Mouse (Mus musculus) CD8-positive naive resting alpha-beta T cell, adult 2 months (primary cell): ENCODE measurements around the gene Vipr2.
A peak's percentile ranks its signal among the peaks of the same experiment; 100 is the strongest.

ENCODE experiments used
- DNase-seq, 2 experiments: peaks; one replicate each; pipeline ENCODE4 v3.0.0; 2022; ENCODE audit warnings: low read depth in 2 of 2, low spot score in 2 of 2

The Vipr2 gene

DNA sequence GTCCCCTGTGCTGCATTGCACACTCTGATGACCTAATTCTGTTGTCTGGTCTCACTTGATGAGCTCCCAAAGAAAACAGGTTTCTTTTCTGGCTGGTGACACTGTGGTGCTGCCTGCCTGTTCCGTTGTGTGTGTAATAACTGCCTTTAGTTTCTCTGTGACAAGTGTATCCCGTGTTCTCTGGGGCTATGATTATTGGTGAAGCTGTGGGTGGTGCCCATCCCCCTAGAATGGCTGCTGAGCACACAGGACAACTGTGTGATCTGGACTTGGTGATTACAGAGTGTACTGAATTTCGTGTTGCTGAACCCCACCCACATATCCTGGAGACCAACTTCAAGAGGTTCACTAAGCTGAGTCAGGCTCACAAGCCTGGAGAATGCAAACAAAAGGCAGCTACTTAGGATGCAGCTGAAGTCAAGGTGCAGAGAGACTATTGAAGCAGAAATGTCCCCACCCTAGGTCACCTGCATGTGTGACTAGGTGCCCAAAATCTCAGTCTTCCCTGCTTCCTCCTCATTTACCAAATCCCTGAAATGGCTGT is 18.9 kb downstream of the Vipr2 start:
- DNase-seq, result no peak

DNA sequence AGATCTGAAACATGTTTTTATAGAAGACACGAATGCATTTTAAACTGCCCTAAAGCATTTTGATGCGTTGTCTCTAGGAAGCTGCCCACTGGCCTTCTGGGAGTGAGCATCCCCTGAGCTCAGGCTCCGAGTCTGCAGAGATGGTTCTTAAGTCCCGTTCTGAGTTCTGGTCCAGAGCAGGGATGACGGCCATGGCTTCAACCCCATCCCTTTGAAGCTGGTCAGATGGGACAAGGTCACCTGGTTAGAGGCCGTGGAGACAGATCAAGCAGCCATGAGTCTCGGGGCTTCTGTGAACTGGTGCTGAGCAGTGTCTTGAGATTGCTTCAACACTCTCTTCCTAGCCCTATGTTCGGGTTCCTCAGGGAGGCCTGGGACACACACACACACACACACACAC is 19.6 kb downstream of the Vipr2 start:
- DNase-seq, result no peak

DNA sequence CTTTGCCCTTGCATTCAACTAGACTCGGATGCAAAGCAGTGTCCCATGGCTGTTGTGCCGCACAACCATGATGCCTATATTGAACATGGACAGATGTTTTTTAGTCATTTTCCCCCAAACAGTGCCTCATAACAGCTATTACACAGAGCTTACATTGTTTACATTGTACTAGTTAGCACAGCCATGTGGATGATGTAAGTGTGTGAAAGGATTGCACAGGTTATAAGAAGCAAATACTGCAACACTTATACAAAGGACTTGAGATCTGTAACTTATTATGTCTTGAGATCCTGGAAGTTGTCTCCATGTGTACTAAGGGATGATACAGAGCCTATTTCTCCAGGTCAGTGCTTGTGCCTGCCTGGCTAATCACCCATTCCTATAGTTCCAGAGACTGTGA is 24.4 kb downstream of the Vipr2 start:
- no peak for DNase-seq

DNA sequence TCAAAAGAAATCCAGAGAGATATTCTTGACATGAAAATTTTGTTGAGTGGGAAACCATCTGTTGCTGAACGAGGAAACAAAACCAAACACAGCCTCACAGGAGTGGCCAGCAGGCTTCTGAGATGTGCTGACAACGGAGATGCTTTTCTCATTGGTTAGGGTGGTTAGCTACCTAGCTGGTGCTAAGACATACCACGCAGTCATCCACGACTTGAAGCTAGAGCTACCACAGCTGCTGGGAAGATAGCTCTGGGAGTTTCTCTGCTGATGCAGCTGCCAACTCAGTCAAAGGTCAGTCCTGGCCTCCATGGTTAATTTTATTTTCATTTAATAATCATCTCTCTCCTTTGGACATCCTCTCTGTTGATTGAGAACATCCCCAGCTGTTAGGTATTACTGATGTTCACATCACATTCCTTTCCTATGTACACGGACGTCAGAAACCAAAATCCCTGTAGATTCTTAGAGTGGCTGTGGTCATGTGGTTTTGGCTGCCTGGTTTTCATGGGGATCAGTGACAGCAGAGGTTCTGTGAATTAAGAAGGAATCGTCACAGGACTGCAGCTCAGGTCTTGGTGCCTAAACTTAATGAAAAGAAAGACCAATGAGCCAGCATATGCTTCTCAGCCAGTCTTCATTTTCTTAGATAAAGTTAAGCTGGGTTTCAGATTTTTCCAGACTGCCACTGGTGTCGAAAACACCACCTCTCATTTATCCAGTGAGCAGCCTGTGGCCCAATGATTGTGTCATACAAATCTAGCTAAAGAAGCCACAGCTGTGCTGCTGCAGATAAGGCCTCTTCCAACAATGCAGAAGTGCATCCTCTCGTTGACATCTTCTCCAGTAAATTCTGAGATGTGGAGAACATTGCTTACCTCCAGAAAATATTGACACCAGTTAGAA is 32.2 kb downstream of the Vipr2 start:
- DNase-seq, result no peak

DNA sequence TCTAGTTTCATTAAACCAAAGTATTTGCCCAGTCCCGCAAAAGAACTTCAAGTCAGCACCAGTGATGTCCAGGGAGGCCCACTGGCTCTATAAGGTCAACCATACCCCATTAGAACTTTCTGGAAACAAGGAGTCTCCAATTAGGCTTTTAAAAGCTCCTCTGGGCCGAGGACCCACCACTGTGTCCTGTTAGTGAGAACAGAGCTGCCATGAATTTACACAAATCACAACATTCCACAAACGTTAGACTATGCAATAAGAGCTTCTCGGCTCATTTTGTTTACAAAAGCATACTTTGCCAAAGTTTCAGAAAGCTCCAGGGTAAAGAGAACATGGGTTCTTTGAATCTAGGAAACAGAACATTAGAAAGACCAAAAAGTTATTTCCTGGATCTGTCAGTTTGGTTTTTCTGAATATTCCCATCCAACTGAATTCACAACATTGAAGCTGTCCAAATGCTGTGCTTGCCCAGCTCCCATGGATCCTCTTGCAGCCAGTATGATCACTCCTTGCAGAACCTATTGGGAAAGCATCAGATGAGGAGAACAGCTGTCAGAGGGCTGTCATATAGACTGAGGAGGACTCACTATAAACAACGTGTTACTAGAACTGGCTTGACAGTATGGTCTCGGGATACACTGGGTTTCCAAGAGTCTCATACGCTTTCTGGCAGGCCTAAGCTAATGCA is 33.6 kb downstream of the Vipr2 start:
- no peak for DNase-seq

DNA sequence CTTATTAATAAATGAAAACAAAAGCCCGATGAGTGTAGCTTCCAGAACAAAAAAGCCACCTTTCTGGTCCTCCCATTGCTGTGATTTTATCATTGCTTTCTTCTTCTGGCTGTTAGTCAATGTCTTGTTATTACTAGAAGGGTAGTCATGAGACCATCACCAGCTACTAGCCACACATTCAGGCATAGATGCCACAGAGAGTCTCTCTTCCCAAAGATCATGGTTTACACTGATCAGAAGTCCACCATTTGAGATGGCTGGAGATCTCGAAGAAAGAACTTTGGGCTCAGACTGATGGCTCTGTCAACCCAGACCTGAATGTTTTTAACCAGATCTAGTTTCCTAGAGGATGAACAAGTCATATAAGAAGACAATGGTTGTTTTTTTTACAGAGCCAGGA is 38.3 kb downstream of the Vipr2 start:
- DNase-seq, result no peak

DNA sequence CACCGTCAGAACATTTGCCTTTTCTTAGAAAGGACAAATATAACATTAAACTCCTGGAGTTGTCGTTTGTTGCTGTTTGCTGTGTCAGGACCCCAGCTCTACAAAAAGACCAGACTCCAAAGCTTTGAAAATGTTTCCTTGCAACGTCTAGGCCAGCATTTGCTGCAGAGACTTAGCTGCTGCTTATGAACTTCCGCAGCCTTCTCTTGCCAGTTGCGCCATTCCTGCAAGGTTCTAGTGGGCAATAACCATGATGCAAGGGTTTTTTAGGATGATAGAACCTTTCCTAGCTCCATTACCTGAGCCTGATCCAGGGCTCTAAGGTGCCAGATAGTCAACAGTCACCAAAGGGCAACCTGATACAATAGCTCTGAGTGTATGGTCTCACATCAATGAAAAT is 38.9 kb downstream of the Vipr2 start:
- DNase-seq, result no peak

DNA sequence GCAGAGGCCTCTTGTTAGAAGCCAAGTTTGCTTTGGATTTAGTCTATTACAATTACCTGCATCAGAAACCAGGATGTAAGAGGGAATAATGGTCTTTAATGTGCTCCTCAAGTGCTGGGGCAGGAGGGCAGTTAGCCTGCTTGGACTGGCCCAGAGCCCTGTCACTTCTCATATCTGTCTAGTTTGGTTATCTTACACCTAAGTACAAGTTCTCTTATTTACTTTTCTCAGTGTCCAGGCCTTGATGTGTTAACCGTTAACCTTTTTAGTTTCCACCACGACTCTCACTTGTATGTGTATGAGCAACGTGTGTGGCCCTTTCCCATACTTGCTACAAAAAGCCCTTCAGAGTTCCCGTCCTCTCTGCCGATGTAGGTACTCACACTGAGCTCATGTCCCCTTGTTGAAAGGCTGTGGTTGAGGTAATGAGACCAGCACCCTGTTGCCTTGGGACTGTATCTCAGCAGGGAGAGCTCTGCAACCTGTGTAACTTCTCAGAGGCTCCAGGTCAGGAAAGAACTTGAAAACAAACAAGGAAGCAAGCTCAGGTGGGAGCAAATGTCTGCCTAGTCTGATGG is 39.9 kb downstream of the Vipr2 start:
- no peak for DNase-seq

DNA sequence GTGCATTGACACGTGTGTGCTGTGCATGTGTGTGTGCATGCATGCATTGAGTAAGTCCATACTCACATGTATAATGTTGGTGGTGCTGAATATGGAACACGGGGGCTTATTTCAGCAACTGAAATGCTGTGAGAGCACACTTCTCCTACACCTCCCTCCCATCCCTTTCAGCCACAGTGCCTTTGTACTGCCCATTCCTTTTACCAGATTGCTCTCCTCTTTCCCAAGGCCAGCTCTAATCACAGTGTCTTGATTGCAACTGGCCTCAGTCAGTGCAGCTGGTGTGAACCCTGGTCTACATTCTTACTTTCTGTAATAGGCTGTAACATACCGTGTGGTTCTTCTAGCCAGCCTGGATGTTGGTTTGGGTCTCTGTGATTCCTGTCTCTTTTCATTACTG is 41.5 kb downstream of the Vipr2 start:
- DNase-seq, result no peak

DNA sequence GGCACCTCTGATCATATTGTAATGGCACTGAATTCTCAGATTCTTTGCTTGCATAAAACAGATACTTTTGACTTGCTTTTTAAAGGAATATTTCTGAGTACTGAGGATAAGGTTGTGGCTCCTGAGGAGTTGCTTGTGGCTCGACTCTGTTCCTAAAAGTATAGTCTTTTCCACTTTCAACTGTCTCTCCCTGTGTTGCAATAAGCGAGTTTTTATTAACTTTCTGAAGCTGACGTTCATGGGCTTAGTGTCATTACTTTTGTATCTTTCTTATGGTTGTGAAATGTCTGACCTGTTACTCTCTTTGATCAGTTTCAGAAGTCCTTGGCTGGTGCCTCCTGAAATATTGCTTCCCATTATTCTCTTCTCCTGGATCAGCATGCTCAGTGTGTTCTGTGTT is 46.3 kb downstream of the Vipr2 start:
- DNase-seq, result no peak

DNA sequence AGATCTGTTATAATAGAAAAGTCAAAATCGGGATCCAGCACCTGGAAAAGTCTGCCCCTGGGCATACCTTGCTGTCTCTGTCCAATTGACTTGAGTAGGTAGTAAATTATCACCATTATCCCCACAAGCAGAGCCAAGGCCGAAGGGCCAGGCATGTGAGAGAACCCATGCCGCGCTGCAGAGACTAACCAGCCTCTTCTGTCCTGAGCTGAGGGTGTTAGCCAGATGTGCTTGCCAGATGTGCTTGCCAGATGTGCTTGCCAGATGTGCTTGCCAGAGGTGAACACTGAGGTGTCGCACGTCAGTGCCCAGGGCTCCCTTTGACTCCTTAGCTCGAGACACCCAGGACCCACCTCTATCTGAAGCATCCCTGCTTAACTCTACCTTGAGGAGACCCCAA is 53.4 kb downstream of the Vipr2 start:
- DNase-seq, result no peak

DNA sequence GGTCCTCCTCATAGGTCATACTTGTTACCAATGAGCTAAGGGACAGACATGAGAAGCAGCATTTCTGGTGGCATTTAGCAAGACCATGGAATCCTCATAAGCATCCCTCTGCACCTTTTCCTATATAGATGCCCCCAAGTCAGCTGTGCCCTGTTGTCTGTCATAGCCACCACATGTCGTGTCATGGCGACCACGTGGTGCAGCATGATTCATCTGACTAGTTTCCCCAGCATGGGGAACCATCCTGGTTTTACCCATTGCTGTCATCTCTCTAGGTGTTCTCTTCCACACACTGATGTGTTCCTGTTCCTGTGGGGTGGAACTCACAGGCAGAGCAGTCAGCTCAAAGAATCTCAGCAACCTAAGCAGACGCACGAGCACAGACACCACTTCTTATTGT is 55.4 kb downstream of the Vipr2 start:
- no peak for DNase-seq

DNA sequence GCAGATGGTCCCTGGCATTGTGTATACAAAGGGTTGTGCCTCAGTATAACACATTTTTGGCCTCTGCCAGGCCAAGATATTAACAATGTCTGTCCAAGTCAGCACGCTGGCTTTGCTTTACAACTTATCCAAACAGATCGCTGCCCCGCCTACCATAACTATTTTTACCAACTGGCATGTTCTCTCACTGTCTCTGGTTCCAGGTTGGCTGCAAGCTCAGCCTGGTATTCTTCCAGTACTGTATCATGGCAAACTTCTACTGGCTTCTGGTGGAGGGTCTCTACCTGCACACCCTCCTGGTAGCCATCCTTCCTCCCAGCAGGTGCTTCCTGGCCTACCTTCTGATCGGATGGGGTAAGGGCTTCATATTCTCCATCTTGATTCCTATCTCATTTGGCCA is 58.4 kb downstream of the Vipr2 start:
- no peak for DNase-seq

DNA sequence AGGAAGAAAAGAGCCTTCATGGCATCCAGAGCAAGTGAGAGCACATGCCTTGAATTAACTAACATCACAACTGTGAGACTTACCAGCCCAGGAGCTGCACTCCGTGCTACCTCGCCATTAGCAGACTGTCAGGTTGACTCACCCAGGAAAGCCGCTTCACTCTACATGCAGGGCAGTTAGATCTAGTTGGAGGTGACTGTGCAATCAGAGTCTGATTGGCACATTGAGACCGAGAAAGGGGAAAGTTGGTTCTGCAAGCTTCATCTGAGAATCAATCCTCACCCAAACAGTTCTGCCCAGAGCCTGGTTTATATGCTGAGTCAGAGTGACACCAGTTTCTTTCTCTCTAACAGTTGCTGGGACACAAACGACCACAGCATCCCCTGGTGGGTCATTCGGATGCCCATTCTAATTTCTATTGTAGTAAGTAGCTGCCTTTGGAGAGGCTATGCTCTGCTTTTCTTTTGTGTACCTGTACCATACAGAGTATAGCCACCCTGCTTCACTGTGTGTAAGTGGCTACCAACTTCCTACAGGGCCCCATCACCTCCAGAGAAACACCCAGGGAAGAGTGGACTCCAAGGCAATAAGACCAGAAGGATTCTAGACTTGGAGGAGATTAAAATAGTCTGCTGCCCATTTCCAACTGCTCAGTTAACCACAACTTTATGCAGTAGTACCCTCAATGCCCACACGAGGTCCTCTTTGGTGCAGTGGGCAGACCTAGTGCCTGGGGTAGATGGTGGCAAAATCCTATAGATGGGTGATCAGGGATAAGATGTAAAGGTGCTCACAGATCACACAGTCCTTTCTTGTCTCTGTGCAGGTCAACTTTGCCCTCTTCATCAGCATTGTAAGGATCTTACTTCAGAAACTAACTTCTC is 61.0 kb downstream of the Vipr2 start:
- DNase-seq, result peak; percentile 27 to 51

DNA sequence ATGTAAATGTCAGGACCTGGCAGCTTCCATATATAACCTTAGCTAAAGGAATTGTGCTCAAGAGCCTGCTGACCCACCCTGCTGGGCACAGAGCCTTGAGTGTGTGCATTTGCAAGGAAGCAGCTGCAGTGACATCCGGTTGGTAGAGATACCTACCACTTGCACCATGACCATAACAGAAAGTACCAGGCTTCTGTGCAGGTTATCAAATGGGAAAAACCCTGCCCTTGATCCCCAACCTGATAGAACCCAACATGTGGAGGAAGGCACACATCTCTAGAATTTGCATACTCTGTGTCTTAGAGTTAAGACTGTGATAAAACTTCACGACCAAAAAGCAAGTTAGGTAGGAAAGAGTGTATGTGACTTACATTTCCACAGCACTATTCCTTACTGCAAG is 63.1 kb downstream of the Vipr2 start:
- no peak for DNase-seq

DNA sequence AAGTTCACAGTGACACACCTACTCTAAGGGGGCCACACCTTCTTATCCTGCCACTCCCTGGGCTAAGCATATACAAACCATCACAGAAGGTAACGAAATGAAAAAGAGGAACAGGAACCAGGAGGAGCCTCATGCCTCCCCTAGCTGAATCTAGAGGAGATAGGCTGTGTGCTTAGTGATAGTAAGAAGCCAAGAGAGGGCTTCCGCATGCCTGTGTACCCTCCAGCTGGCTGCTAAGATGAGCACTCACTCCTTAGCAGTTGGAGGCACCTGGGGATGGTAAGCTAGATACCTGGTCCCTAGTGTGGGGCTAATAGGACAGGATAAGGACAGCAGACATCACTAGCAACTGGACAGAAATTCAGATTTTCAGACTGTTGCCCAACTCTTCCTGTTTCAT is 64.3 kb downstream of the Vipr2 start:
- no peak for DNase-seq

DNA sequence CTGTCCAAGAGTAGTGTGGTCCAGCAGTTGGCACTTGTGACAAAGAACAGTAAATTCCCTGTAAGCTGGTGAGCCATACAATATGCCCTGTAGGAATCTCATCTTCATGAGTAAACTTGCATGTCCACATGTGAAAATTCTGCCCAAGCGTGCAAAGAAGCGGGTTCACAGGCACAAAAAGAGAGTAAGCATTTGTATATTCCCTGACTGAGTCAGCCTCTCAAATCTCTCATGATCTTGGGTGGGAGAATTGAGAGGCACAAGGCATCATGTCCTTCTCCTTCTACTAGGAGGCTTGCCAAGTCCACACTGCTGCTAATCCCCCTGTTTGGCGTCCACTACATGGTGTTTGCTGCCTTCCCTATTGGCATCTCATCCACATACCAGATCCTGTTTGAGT is 64.9 kb downstream of the Vipr2 start:
- DNase-seq, result no peak

DNA sequence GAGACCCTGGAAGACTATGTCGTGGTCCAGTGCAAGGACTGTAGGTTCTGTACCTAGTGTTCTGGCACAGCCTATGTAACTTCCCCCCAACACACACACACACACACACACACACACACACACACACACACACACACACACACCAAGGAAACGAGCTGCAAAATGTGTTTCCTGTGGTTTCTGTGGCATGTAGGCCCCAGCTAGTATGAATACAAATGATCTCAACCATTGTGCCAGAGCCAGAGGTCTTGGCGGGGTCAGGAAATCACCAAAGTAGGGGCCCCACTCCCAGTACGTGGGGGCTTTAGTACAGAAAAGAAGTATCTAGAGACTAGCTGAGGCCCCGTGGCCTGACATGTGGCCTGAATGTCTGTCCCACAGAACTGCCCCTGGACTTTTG is 67.7 kb downstream of the Vipr2 start:
- DNase-seq, result peak; percentile 69 to 75

DNA sequence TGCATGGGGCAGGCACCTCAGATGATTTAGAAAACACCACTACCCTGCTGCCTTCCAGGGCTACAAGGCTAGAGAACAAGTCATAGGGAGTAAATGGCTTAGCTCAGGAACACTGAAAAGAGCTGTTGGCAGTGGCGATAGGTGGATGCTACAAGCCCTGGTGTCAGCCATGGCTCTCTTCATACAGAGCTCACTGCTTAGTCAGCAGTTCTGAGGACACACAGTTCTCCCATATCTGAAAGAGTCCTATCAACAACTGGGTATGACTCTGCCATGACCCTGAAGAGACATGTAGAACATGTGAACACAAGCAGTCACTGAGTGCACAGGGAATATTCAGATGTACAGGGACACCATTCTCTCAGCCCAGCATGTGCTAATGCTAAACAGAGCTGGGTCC is 68.2 kb downstream of the Vipr2 start:
- no peak for DNase-seq

DNA sequence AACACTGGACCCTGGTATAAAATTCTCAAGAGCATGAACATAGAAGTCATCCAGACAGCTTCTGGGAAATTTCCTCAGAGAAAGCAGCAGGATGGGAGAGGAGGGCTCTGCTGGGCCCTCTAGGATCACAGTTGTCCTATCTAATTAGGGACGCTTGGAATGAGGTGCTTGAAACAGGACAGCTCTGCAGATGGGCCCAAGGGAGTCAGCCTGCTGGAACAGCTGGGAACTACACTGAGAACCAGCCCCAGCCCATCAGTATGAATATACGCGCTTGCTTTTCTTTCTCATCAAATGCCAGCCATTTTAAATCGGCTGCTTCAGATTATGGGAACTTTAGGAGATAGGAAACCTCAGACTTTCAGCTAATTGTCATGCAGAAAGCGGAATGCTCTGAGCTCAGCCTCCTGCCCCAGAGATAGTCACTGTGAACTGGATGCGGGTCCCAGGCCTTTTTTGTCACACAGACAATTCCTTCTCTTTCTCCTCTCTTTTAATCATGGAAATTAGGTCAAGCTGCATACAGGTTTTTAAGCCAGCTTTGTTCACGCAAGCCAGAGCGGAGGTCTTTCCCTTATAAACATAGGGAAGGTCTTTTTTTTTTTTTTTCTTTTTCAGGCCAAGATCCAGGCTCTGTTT is 69.6 kb downstream of the Vipr2 start:
- DNase-seq, result no peak
